Mouse (Mus musculus) cerebral cortex, adult 2 months (tissue): ENCODE measurements around the gene Stat6.

ENCODE experiments used
- WGBS: fragments of 180-500 bp; shearing (Covaris S2); methylation state at CpG from one replicate; pipeline ENCODE4 v1.1.7; 2018; 5-methylcytosine and 5-hydroxymethylcytosine counted together

Gene Stat6

GRCm38 (mm10) chr10:127642772-127643552, at the start of gene Stat6:
Gene Stat6, plus strand, starts transcription at chr10:127642986.
- WGBS = 17% methylated on average over 37 of the region's 37 CpGs

DNA sequence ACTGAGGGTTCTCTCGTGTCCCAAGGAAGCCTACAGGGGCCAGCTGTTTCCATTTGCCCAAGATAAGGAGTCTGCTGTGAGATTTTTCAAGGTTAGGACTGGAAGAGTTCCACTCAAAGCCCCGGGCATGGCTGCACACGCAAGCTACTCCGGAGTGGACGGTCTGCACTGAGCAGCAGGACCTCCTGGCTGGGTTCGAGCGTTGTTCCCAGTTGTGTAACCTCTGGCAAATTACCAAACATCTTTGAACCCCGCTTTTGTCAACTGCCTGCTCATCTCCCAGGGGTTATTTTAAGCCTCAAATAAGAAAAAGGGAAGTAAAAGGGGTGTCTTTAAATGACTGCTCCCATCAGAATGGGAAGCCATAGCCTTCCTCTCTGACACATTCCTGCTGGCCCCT, 48.4 kb upstream of the Stat6 start:
- 67% methylated on average over 8 of the region's 8 CpGs for WGBS

DNA sequence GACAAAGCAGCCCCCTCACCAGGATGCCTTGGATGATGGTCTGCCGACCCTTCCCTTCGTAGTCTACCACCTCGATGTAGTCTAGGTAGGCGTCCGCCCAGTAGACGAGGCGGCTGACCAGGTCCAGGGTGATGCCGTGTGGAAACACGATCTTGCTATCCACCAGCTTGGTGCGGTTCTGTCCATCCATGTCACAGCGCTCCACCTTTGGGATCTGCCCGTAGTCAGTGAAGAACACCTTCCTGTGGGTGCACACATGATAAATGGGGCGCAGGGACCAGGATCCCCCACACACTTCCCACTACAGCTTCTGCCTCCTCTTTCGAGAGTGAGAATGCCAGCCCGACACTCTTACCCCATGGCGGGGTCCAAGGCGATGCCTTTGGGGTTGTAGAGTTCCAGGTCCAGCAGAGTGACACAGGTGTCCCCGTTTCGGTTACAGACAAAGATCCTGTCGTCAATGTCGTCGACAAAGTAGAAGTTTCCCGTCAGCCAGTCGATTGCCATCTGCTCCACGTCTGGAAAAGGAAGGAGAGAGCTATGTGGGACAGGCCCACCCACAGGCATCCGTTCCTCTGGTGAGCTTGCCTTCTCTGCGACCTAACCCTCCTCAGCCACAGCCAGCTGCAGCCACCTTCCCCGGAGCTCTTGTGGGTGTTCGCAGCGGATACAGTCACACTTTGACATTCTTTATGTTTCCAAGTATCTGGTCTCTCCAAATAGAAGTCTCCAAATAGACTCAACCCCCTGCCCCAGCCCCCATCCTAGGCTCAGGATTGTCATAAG, 47.7 kb upstream of the Stat6 start:
- WGBS = 67% methylated on average over 30 of the region's 30 CpGs

- WGBS = 26% methylated on average over 7 of the region's 7 CpGs
These were observed 46.4 kb upstream of the Stat6 start for GRCm38 (mm10) chr10:127596321-127596941.

- WGBS = 30% methylated on average over 5 of the region's 5 CpGs
These were observed 45.4 kb upstream of the Stat6 start for GRCm38 (mm10) chr10:127597311-127597901.

GRCm38 (mm10) chr10:127598607-127599006, 44.2 kb upstream of the Stat6 start:
- WGBS = 75% methylated on average over 8 of the region's 8 CpGs

DNA sequence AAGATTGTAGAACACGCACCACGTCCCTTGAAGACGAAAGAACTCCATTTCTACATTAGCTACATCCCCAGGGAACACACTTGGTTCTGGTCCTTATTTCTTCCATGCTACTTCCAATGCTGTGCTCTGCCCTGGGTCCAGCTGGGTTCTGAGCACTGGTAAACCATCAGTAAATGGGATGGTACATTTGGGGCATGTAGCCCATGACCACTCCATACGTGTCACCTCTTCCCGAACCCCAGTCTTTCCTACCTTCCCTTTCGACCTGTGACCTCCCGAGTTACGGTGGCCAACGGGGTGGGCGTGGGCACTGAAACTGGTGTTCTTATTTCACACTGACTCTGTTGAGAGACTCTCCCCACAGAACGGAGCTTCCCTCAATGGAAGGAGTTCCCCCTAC, 43.5 kb upstream of the Stat6 start:
- WGBS = 83% methylated on average over 11 of the region's 11 CpGs

DNA sequence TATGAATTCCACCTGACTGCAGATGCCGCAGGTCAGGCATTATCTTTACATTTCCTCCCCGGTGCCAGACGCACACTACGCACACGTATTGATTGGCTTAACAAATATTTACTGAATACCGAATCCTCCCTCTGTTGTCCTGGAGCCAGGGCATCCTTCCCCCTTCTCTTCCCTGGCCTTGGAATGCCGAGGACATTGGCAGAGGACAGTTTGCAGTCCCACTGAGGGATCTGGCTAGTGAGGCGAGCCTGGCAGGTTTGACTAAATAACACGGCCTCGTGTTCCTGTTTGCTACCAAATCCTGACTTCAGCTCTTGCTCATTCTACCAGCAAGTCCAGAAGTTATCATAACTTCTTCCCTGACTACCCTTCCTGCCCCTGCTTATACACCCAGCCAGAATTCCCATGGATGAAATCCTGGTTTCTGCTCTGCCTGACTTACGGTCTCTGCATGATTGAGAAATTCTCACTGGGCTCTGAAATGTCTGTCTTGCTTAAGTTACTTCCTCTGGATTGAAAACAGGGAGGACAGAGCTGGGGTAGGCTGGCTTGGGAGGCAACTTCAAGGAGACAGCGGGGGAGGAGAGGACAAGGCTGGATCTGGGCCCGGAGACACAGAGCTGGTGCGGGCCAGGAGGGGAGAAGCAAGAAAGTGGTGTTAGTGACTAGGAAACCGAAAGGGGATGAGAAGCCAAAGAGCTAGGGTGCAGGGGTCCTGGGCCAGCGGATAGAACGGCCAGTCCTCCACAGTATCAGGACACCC, 42.8 kb upstream of the Stat6 start:
- WGBS = 53% methylated on average over 17 of the region's 17 CpGs

DNA sequence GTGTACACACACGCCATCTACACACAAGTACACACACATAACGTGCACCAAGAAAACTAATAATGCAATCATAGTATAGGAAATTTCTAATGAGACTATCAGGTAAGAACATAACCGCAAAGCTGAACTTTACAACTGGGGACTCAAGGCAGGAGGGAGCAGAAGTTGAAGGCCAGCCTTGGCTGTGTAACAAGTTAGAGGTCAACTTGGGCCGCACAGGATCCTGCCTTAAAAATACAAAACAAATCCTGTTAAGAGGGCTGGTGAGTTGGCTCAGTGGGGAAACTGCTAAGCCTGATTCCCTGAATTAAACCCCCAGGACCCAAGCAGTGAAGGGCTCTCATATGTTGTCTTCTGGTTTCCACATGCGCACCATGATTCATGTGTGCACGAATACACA, 40.6 kb upstream of the Stat6 start:
- 91% methylated on average over 6 of the region's 6 CpGs for WGBS

DNA sequence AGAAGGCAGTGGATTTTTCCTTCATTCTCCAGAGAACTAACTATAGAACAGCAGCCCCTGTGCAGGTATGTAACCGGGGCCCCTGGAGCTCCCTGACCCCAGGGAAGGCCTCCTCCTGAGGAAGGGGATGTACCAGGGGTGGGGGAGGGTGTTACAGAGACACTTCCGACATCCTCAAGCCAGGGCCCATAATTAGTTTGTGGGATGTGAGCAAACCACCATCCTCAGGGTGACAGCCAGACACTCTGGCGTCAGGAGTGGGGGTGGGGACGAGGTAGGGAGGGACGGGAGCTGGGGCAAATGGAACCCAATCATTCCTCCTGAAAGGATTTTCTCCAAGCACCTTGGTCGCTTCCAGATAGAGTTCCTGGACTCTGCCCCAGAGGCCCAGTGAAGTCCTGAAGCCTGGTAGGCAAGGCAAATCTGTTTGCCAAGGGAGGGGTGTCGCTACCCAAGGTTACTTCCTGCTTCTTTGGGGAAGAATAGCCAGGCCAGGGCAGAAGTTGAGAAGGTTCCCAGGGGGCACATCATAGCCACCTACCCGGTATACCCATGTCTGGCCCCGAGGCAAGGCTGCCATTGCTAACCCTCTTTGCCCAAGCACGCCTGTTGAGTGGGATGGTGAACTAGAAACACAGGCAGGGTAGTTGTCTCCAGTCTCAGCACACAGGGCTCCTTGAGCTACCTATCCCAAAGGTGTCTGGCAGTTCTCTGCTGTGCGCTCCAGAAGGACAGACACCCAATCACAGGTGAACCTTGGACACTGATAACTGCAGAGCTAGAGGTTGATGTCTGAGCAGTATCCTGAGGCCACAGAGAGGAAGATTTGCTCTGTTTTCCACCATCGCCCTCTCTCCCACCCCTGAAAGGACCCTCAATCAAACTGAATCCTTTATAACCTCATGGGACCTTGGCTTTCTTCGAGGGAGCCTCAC, 39.1 kb upstream of the Stat6 start:
- 65% methylated on average over 13 of the region's 13 CpGs for WGBS

GRCm38 (mm10) chr10:127604465-127605250, 38.1 kb upstream of the Stat6 start:
- WGBS = 54% methylated on average over 15 of the region's 15 CpGs

DNA sequence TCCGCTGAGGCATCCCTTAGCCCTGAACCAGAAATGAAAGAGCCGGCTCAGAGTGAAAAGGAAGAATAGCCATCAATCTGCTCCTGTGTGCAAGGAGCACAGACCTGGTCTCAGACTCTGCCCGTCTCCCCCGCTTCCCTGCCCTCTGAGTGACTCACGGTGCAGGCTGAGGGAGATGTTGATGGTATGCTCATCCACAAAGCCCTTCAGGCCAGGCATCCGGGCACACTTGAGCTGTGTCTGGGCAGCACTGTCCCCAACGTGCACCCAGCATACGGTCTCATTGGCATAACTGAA, 37.6 kb upstream of the Stat6 start:
- WGBS = 75% methylated on average over 8 of the region's 8 CpGs

DNA sequence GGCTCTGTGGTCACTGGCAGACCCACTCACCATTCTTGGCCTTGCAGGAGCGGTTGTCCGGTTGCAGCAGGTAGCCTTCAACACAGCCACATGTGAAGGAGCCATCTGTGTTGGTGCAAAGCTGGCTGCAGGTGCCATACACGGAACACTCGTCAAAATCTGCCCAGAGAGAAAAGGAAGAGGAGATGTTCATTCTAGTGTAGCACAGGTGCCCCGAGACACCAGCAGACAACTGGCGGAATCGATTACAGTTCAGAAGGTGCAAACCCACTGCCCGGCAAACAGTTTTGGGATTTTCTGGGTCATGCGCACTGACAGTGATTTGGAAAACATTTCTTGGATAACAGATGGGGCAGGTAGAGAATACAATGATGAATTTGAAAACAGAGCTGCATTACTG, 37.0 kb upstream of the Stat6 start:
- whole genome bisulfite sequencing = 94% methylated on average over 9 of the region's 9 CpGs

DNA sequence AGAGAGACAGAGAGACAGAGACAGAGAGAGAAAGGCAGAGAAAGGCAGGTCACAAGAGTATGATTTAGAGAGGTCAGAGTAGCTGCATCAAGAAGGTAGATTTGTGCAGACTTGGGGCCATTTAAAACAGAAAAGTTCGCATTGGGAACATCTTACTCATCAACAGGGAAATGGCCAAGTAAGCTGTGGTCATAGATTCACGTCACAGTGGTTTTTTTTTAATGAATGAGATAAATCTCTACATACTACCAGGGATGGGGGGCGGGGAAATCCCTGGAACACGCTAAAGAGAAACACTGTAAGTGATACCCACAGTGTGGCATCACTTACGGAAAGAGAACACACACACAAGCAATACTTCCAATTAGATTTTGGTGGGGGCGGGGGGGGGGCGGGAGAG, 35.7 kb upstream of the Stat6 start:
- 75% methylated on average over 7 of the region's 7 CpGs for WGBS

DNA sequence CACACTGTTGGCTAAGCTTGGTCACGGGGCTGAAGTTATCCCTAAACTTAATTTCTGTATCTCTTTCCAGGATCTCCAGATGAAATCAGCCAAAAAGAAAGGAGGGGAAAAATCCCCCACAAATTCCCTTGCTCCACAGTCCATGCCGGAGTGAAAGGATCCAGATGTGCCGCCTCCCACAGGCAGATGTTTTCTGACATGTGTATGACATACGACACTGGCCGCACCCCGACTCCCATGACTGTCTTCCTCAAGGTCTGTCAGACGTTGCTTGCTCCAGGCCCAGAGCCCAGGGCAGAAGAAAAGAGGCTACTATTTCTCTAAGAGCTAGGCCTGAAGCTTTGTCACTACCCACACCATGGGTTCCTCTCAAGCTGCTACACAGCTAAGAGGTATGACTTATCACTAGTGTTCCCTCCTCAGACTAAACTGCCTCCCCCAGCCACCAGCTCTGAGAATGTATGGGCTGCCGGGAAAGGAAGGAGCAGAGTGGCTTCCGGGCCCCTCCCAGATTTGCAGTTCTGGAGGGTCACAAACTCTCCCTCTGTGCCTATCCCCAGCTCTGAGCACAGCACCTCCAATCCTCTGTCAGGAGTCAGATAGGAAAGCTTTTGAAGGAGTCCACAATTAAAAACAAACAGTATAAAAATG, 33.2 kb upstream of the Stat6 start:
- WGBS = 57% methylated on average over 9 of the region's 9 CpGs

DNA sequence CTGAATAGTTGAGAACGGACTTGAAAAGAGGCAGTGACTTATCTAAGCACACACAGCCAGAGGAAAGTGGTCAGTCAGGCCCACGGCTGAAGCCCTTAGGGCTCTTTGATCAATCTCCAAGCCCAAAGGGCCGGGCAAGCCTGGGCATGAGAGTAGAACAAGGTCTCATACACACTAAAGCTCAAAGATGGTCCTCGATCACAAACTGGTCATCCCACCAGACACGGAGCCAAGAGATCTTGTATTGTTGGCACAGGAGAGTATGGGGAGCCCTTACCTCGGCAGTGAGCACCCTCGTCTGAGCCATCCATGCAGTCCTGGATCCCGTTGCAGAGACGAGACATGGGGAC, 32.7 kb upstream of the Stat6 start:
- WGBS = 74% methylated on average over 9 of the region's 9 CpGs

DNA sequence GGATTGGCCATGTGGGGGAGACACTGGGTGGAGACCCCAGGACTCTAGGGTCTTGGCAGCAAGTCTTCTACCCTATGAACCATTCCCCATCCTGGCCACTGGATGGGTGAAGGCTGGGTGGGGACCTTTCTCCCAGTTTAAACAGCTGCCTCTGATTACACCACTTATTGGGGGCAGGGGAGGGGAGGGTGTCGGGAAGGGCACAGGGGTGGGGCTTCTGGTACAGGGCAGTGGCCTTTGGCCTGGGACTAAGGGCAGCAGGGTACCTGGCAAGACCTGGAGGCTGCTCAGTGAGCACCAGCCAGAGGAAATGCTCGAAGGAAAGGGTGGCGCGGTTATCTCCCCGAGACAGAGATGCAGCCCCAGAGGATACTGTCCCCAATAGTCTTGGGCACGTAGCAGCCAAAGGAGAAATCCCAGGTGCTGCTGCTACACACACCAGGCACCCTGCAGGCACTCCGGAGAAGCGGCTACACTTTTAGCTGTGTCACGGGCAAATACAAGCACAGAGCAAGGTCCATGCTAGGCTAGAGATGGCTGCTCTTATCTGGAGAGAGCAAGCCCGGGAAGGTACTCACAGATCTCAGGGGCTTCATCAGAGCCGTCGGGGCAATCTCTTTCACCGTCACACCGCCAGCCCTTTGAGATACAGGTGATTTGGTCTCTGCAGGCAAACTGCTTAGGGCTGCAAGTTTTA, 30.6 kb upstream of the Stat6 start:
- WGBS = 86% methylated on average over 14 of the region's 14 CpGs

DNA sequence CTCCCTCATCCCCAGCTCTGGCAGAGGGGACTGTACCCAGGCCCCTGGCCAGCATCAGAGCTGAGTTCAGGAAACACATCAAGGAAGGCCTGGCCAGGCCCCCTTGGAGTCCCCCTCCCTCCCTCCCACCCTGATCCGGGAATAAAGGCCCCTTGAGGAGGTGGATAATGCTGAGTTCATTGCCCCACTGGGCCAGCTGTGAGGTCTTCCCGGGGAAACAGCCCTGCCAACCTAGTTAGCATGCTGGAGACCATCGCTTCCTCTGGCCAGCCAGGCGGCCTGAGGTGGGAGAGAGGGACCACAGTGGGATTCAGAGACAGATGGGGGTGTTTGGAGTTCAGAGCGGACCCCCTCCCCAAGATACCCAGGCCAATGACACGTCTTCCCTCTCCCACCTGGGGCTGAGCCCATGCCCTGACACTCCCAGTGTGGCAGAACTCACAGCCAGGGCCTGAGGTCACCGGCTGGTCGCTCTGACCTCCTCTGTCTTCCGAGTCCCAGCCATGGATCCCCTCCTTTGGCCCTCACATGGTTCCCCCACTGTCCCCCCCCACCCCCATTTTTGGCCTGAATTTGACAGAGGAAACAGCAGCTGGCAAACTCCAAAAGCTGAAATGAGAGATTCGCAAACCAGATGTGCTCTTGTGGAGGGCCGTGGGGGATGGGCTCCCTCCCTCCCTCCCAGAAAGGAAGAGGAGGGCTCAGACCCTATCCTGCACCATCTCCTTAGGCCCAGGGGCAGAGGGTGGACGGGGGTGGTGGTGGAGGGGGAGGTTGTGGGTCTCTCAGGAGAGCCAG, 28.4 kb upstream of the Stat6 start:
- WGBS = 27% methylated on average over 12 of the region's 12 CpGs
